Mouse (Mus musculus) intestine, postnatal 0 days (tissue): ENCODE data around the gene Camk1d. TPM values are rescaled to one million over a fixed set of nuclear protein-coding genes. Genes with fewer than 3 reads are reported as not detected.
A peak's percentile ranks its signal among the peaks of the same experiment; 100 is the strongest.

ENCODE experiments used
- ATAC-seq: fragments of 200-750 bp; cut with Nextera tagmentation; 2 replicates; pipeline ENCODE4 v1.8.0; 2017; ENCODE audit warnings: mild to moderate bottlenecking, moderate TSS enrichment, moderate library complexity
- H3K27ac ChIP-seq: fragments of 300-500 bp; sonication (generic); 2 replicates; pipeline ENCODE4 v1.5.1; 2014; ENCODE audit warnings: mild to moderate bottlenecking, low read depth, low read length, moderate library complexity
- H3K27me3 ChIP-seq: fragments of 300-500 bp; sonication (generic); replicated peaks from 2 replicates; pipeline ENCODE4 v1.6.1; 2014; ENCODE audit warnings: low read length, mixed read lengths; ENCODE audit not compliant: control insufficient read depth, insufficient read depth
- H3K36me3 ChIP-seq: fragments of 300-500 bp; sonication (generic); 2 replicates; pipeline ENCODE4 v1.6.1; 2014; ENCODE audit warnings: mild to moderate bottlenecking, moderate library complexity; ENCODE audit not compliant: control insufficient read depth, insufficient read depth
- H3K4me1 ChIP-seq: fragments of 300-500 bp; sonication (generic); replicated peaks from 2 replicates; pipeline ENCODE4 v1.6.1; 2014; ENCODE audit warnings: antibody characterized with exemption, low read length, mixed read lengths; ENCODE audit not compliant: control insufficient read depth, insufficient read depth
- H3K4me2 ChIP-seq: fragments of 300-500 bp; sonication (generic); replicated peaks from 2 replicates; pipeline ENCODE4 v1.6.1; 2014; ENCODE audit warnings: low read depth, mild to moderate bottlenecking, moderate library complexity
- H3K4me3 ChIP-seq: fragments of 300-500 bp; sonication (generic); 2 replicates; pipeline ENCODE4 v1.5.1; 2014; ENCODE audit warnings: low read depth, low read length
- H3K9ac ChIP-seq: fragments of 300-500 bp; sonication (generic); 2 replicates; pipeline ENCODE4 v1.6.1; 2014; ENCODE audit warnings: mild to moderate bottlenecking, low read depth, low read length
- H3K9me3 ChIP-seq: fragments of 300-500 bp; sonication (generic); 2 replicates; pipeline ENCODE4 v1.6.1; 2016; ENCODE audit warnings: mixed run types; ENCODE audit not compliant: control insufficient read depth
- CTCF ChIP-seq: sonication (generic); IDR thresholded peaks from 2 replicates; pipeline ENCODE4 v1.5.1; 2016; ENCODE audit warnings: low read depth, mild to moderate bottlenecking, control low read depth, antibody characterized with exemption, moderate library complexity
- WGBS: fragments of 180-500 bp; shearing (Covaris S2); extraction: QIAGEN DNeasy Blood & Tissue Kit; methylation state at CpG from one replicate; pipeline ENCODE4 v1.1.7; 2014; 5-methylcytosine and 5-hydroxymethylcytosine counted together
- polyA plus RNA-seq: library from polyadenylated mRNA; unstranded; fragments of >200 nt; fragmentation: Nextera tagmentation; extraction: Ambion mirVana; gene quantifications from 2 replicates; pipeline ENCODE4 v1.2.1, GENCODE M21; 2015

Gene Camk1d
- polyA plus RNA-seq, 1 experiment from 2014 or later, result 11.3 TPM

DNA sequence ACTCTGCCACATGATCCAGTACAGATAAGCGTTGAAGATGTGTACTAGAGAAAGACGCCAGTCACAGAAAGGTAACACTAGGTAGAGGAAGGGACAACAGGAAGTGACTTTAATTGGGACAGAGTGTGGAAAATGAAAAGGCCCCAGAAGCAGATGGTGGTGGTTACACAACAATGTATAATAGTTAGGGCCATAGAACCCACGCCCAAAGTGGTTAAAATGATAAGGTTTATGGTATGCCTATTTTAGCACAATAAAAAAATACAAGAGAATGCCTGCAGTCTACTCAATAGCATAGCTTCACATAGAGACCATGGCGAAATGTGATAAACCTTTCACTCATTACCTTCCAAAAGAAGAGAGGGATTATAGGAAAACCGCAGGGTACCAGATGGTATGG is 147.7 kb downstream of the Camk1d start:
- no peak for TF ChIP-seq CTCF
- no peak overlapping the region for H3K9ac ChIP-seq

DNA sequence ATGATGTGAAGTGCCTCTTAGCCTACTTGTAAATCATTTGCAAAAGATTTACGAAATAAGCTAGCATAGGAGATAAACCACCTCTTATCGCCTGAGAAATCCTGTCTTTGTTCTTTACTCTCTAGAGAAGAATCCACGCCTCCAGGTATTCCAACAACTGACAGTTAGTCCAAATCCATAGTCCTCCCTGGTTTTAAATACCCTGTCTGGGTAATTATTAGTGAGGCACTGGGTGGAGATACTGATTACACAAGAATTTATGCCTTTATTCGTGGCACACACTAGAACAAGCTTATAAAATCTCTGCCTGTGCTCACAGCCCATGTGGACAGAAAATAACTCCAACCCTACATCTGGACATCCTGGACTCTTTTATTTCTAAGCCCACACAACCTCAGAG is 150.6 kb downstream of the Camk1d start:
- no peak for TF ChIP-seq CTCF

More for the DNA sequence above, 147.7 kb downstream of the Camk1d start:
- Histone ChIP-seq H3K36me3 (peaks cover 9% of the 10 kb centered on the region; the same call in 1 of the 2 replicates), H3K4me2 (peak overlapping the region; percentile 21; the same call in 1 of the 2 replicates), H3K4me1 (peaks cover 16% of the 10 kb centered on the region; the same call in 1 of the 2 replicates), H3K4me3 (no peak overlapping the region), H3K27me3 (no peaks in the 10 kb centered on the region), H3K9me3 (no peaks in the 10 kb centered on the region), H3K27ac (peak overlapping the region; percentile 35; the same call in 1 of the 2 replicates)
- 38% methylated on average over 5 of the region's 5 CpGs for WGBS
- ATAC-seq, result peak; percentile 80

DNA sequence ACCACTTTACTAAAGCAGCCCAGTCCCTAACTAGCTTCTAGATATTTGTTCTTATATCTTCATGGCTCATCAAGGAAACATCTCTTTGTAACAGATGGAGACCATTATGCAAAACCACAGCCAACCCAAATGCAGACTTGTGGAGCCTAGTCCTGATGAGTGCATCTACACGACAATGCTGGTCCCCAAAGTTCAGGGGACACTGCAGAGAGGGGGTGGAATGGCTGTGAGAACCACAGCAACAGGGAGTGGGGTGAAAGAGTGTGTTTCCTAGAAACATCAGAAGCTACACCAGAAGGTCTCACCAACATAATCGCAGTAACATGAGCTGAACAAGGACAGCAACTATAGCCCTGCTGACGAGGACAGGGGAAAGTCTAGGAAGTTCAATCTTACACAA is 152.9 kb downstream of the Camk1d start:
- 79% methylated on average over 3 of the region's 3 CpGs for WGBS

More for the DNA sequence above, 150.6 kb downstream of the Camk1d start:
- 34% methylated on average over 4 of the region's 4 CpGs for WGBS
- Histone ChIP-seq H3K36me3 (peaks cover 9% of the 10 kb centered on the region; the same call in 1 of the 2 replicates), H3K27me3 (no peaks in the 10 kb centered on the region), H3K9me3 (no peaks in the 10 kb centered on the region), H3K4me1 (peaks cover 18% of the 10 kb centered on the region; the same call in 1 of the 2 replicates), H3K4me2 (no peak overlapping the region), H3K9ac (no peak overlapping the region), H3K27ac (0 out of 2 replicates have a peak overlapping the region, but pooled peaks have one; percentile 1), H3K4me3 (no peak overlapping the region)
- ATAC-seq, result peak; percentile 68

DNA sequence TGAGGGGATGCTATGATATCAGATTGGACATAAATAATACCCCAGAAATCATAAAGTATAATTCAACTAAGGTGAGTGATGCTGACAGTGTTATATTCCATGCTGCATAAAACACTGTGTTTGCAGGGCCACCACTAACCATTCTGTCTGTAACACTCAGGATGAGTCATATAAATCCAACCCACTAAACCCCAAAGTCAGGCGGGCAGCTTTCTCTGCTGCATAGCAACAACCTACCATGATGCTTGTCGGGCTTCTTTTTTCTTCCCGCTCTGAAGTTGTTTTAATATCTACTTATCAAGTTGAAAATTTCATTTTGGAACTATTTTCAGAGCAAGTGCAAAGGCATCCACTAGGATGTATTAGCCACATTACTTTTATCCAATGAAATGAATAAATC is 161.1 kb downstream of the Camk1d start:
- no peaks in the 10 kb centered on the region for H3K9me3 ChIP-seq
- no peak for TF ChIP-seq CTCF
- no peak overlapping the region for H3K4me3 ChIP-seq
- H3K9ac ChIP-seq, result no peak overlapping the region
- no peak overlapping the region for H3K4me2 ChIP-seq
- no peaks in the 10 kb centered on the region for H3K36me3 ChIP-seq
- 94% methylated on average over 3 of the region's 3 CpGs for WGBS
- no peaks in the 10 kb centered on the region for H3K27me3 ChIP-seq
- no peak overlapping the region for H3K27ac ChIP-seq
- no peak for ATAC-seq
- 0 out of 2 replicates have a peak, but pooled peaks cover 3% of the 10 kb centered on the region for H3K4me1 ChIP-seq

More for the DNA sequence above, 152.9 kb downstream of the Camk1d start:
- H3K9me3 ChIP-seq, result no peaks in the 10 kb centered on the region
- H3K4me2 ChIP-seq, result no peak overlapping the region
- no peak overlapping the region for H3K9ac ChIP-seq
- H3K36me3 ChIP-seq, result peaks cover 5% of the 10 kb centered on the region; the same call in 1 of the 2 replicates
- no peak for TF ChIP-seq CTCF
- H3K4me3 ChIP-seq, result no peak overlapping the region
- no peak overlapping the region for H3K27ac ChIP-seq
- no peak for ATAC-seq
- no peaks in the 10 kb centered on the region for H3K27me3 ChIP-seq
- H3K4me1 ChIP-seq, result peaks cover 18% of the 10 kb centered on the region; the same call in 1 of the 2 replicates

DNA sequence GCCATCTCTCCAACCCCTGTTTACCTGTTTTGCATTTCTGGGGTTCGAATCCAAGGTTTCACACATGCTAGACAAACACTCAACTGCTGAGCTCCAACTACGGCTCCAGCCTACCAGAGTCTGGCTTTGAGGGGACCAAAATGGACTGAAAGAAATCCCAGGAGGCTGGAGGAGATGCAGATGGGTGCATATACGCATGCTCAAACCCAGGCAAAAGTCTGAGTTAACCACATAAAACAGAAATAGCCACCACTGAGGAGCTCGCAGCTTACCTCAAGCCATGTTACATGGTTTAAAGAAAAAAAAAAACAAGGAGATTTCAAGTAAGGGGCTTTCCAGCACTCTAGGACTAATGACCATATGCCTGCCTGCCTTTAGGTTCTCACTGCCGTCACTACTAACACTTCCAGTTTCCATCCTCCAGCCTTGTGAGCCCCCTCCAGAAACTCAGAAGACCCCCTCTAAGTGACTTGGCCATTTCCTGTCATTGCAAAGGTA is 162.5 kb downstream of the Camk1d start:
- Histone ChIP-seq H3K4me1 (0 out of 2 replicates have a peak, but pooled peaks cover 3% of the 10 kb centered on the region), H3K27me3 (no peaks in the 10 kb centered on the region), H3K4me2 (no peak overlapping the region), H3K27ac (no peak overlapping the region), H3K9ac (no peak overlapping the region), H3K4me3 (no peak overlapping the region), H3K36me3 (no peaks in the 10 kb centered on the region), H3K9me3 (no peaks in the 10 kb centered on the region)
- ATAC-seq, result no peak
- 94% methylated on average over 5 of the region's 5 CpGs for WGBS
- no peak for TF ChIP-seq CTCF

DNA sequence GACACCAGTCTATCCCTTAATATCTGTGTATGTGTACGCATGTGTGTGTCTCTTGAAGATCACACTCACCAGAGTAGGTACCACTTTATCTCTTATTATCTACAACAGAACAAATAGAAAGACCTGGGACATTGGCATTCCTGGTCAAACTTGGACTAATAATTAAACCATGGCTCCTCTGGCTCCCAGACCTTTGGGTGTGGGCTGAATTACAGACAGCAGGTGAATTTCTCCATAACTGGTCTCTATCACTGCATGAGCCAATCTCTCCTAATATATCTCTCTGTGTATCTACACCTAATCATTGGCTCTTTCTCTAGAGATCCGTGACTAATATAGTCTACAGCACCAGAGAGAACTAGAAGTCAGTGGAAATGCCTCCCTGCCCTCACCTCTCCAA is 165.0 kb downstream of the Camk1d start:
- 0 out of 2 replicates have a peak, but pooled peaks have one; percentile 36 for ATAC-seq

More for the DNA sequence above, 165.0 kb downstream of the Camk1d start:
- TF ChIP-seq CTCF, result no peak
- no peaks in the 10 kb centered on the region for H3K27me3 ChIP-seq
- H3K4me2 ChIP-seq, result no peak overlapping the region
- H3K9me3 ChIP-seq, result no peaks in the 10 kb centered on the region
- WGBS, result 46% methylated on average over 2 of the region's 2 CpGs
- no peaks in the 10 kb centered on the region for H3K36me3 ChIP-seq
- no peak overlapping the region for H3K9ac ChIP-seq
- H3K4me3 ChIP-seq, result no peak overlapping the region
- H3K27ac ChIP-seq, result peak overlapping the region; percentile 23; the same call in 1 of the 2 replicates
- H3K4me1 ChIP-seq, result 0 out of 2 replicates have a peak, but pooled peaks cover 3% of the 10 kb centered on the region
